Mouse (Mus musculus): ENCODE measurements around the gene Lhx6.

GRCm38 (mm10) chr2:36099739-36100138, 5.5 kb downstream of the Lhx6 start:
- TF ChIP-seq CTCF (IDR thresholded peaks at IDR 0.05; ENCODE audit: extremely low read depth, insufficient read depth, insufficient read length, insufficient replicate concordance): no peak
- no peak for TF ChIP-seq POLR2A (IDR thresholded peaks at IDR 0.05; ENCODE audit: low read depth, low read length)

Measured in spleen, adult 2 months (tissue).